Mouse (Mus musculus): ENCODE results near the gene Nectin1. TPM values are rescaled to one million over a fixed set of nuclear protein-coding genes. Genes with fewer than 3 reads are reported as not detected.

Nectin1 gene
- polyA plus RNA-seq, 2 experiments from 2014 or later, result 1.2 to 1.5 TPM

GRCm38 (mm10) chr9:43768779-43769178 lies 25.0 kb downstream of the Nectin1 start:
- no peak for ATAC-seq

GRCm38 (mm10) chr9:43769228-43769627 lies 25.4 kb downstream of the Nectin1 start:
- no peak for ATAC-seq

DNA sequence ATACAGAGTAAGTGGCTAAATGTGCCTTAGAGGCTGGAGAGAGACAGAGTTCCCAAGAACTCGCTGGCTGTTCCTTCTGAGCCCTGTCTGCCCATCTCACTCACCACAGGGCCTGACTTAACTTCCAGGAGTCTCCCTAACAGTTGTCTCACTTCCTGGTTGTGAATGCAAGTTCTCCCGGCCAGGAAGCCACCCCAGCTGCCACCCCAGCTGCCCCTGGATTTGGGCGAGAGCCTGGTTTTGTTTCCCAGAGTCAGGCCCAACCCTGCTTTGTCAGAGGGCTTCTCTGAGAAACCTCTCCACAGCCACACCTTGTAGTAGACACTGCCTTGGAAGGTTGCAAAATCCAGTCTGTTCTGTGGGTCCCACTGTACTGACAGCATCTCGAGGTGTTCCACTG lies 26.2 kb downstream of the Nectin1 start:
- ATAC-seq, result no peak

- ATAC-seq, result no peak
Observed at GRCm38 (mm10) chr9:43771041-43771440, 27.3 kb downstream of the Nectin1 start.

GRCm38 (mm10) chr9:43772460-43772859 lies 28.7 kb downstream of the Nectin1 start:
- no peak for ATAC-seq

DNA sequence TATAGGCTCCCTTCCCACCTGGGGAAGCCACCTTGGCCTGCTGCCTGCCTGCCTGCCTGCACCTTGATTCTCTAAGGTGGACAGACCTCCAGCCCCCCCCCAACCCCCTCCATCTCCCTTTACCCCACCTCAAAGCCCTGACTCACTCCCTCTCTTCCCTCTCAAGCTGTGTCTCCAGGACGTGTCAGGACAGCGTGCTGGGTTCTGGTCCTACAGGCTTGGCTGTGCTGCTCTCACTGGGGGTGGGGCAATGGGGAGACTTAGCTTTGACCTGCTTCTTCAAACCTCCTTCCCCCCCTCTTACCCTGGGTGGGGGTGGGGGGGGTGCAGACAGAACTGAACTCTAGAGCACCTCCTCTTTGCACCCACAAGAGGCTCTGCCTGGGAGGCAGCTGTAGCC lies 29.7 kb downstream of the Nectin1 start:
- no peak for ATAC-seq

- ATAC-seq, result no peak
Observed at GRCm38 (mm10) chr9:43774427-43774826, 30.6 kb downstream of the Nectin1 start.

GRCm38 (mm10) chr9:43776231-43776630 lies 32.4 kb downstream of the Nectin1 start:
- no peak for ATAC-seq

- ATAC-seq, result no peak
Observed at GRCm38 (mm10) chr9:43777362-43778360, 33.9 kb downstream of the Nectin1 start.

DNA sequence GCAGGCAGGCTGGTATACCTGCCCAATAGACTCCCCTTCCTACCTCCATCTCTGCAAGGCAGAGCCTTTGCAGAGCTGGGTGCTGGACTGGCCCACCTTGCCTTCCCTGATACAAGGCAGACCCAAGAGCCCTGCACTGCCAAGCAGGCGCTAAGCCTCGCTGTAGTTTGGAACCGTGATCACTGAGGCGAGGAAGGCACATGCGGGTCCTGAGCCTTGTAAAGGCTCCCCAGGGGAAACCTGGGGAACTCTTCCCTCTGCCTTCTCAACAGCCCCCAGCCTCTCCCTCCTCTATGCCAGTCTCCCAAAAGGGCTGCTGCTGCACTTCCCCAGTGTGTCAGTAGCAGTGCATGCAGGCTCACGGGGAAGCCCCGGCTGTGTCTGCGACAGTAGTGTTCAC lies 37.1 kb downstream of the Nectin1 start:
- ATAC-seq, result no peak

GRCm38 (mm10) chr9:43782401-43782800 lies 38.6 kb downstream of the Nectin1 start:
- ATAC-seq, result no peak

- ATAC-seq, result peak; percentile 40
Observed at GRCm38 (mm10) chr9:43783959-43784358, 40.2 kb downstream of the Nectin1 start.

DNA sequence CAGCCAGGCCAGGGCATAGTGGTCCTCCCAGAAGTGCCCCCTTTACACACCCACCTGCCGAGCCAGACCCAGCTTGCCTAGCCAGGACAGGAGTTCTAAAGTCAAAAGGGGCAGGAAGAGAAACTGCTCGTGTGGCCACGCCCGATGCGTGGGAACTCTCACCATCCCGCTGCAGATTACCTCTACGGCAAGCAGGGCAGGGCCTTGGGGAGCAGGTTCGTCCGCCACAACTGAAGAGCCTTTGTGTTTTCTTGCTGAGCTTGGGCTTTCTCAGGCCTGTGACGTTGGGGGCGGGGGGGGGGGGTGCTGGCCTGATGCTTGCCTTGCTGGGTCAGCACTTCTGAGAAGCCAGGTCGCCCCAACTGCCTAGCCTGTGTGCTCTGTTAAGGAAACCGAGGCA lies 41.1 kb downstream of the Nectin1 start:
- peak; percentile 65 for ATAC-seq

DNA sequence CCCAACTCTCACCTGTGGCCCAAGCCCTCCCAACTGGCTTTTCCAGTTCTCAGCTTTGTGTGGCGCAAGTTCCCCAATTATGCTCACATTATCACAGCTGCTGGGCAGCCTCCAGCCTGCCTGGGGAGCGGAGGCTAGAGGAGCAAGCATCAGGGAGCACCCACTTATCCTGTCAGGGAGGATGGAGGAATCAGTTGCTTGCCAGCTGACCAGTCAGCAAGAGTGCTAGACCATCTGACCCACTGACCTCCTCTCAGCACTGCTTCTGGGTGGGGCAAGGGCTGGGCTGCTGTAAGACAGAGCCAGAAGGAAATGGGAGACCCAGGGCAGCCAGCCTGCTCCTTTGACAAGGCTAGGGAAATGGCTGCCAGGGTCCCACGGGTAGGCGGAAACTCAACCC lies 43.8 kb downstream of the Nectin1 start:
- no peak for ATAC-seq

DNA sequence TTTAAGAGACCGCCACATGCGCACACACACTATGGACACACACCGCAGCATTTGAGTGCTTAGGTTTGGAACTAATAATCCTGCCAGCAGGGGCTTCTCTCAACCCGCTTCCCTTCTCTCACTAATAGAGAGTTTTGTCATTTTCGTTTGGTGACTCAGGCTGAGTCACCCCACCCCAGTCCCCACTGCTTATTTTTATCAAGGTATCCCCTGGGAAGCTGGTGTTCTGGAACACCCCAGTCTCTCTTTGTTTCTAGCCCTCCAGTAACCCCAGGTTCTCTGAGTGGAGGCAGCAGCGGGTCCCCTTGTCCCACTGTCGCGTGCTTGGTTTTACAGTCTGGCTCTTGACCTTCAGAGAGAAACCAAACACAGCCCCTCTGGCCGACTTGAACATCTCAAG lies 48.9 kb downstream of the Nectin1 start:
- no peak for ATAC-seq

DNA sequence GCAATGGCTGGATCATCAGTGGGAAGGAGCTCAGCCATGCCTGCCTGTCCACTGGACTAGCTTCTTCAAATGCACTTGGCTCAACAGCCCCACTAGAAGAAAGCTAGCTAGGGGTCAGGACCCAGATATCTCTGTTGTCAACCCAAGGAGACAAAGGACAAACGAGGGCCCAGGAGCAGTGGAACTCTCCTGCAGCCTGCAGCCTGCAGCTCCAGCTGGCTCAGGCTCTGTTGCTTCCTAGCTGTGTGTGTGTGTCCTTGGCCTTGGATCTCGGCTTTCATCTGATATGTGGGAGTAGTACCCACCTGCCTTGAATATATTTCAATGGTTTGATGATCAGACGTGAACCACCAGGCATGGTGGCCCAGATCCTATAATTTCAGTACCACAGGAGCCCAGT lies 49.6 kb downstream of the Nectin1 start:
- ATAC-seq, result no peak

DNA sequence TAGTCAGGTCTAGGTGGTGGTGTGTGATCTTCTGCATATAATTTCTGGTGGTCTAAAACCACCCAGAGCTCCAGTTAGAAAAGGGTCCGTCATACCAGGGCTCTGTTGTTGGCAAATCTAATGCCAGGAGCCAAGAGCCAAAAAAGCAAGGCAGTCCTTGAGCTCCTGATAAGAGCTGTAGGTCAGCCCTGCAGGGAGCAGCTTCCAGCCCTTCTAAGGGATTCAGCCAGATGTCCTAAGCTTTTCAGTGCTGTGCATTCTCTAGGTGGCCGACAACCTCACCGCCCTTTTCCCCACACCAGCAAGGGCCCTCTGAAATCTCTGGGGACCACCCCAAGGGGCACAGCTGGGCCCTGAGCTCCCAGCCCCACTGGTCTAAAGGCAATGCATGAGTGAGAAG lies 52.2 kb downstream of the Nectin1 start:
- no peak for ATAC-seq

GRCm38 (mm10) chr9:43796841-43797740 lies 53.3 kb downstream of the Nectin1 start:
- no peak for ATAC-seq

- ATAC-seq, result no peak
Observed at GRCm38 (mm10) chr9:43797746-43798145, 54.0 kb downstream of the Nectin1 start.

GRCm38 (mm10) chr9:43800525-43800924 lies 56.7 kb downstream of the Nectin1 start:
- ATAC-seq, result no peak

- ATAC-seq, result no peak
Observed at GRCm38 (mm10) chr9:43801911-43802310, 58.1 kb downstream of the Nectin1 start.

DNA sequence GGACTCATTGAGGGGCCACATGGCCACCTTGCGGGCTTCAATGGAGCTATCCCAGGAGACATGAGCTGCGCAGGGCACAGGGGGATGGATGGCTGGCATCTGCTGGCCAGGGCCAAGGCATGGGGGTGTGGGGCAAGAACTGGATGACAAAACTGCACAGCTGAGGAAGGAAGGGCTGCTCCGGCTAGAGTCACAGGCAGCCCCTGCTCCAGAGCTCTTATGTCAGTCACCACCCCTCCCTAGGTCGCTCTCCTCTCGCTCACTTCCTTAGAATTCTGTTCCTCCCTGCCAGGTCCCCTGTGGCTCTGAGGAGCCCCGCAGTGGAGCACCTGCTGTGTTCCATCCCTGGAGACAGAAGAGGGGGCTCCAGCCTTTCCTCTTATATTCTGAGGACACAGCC lies 63.8 kb downstream of the Nectin1 start:
- ATAC-seq, result no peak

GRCm38 (mm10) chr9:43808099-43808498 lies 64.3 kb downstream of the Nectin1 start:
- ATAC-seq, result no peak

Measured in activated CD4-positive, CD25-positive, alpha-beta regulatory T cell, adult 4 months (primary cell).